Mouse (Mus musculus): ENCODE measurements at regions not wholly inside any gene's neighbourhood (a gene's known extent, or its start where the extent isn't known, plus 50 kb on each side); places are given as distances from the start of the nearest gene placed in this dataset.
A peak's percentile ranks its signal among the peaks of the same experiment; 100 is the strongest.

DNA sequence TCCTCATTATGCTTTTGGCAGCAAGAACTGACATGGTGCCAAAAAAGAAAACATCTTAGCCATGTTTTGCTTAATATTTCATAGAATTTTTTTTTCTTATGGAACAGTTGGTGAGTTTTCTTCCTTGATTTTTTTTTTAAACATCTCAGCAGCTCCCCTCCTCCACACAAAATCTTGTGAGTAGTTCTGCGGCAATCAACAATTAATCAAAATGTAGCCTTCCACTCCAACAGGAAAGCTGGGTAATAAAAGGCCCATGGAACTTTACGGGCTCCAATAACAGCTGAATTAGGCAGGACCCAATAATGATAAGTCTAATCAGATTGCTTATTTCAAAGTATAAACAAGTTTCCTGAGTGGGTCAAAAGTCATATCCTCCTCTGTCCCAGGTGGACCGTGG is 324.7 kb downstream of the Epha4 start:
- H3K27me3 ChIP-seq (replicated peaks; ENCODE audit: control insufficient read depth, insufficient read depth, low read length), result no peaks in the 10 kb centered on the region
- 11% methylated on average over 3 of the region's 3 CpGs for WGBS
- no peak overlapping the region for H3K4me3 ChIP-seq (ENCODE audit: low read depth, low read length)
- no peak for TF ChIP-seq CTCF (IDR thresholded peaks at IDR 0.05; ENCODE audit: low read depth)
- no peak for ATAC-seq
- H3K4me2 ChIP-seq (replicated peaks; ENCODE audit: low read depth), result no peak overlapping the region
- no peaks in the 10 kb centered on the region for H3K9me3 ChIP-seq (ENCODE audit: control insufficient read depth)
- 0 out of 2 replicates have a peak, but pooled peaks cover 5% of the 10 kb centered on the region for H3K4me1 ChIP-seq (replicated peaks; ENCODE audit: control insufficient read depth, insufficient read depth, low read length)
- H3K36me3 ChIP-seq (ENCODE audit: control insufficient read depth, insufficient read depth), result no peaks in the 10 kb centered on the region
- H3K27ac ChIP-seq (ENCODE audit: low read depth, low read length), result no peak overlapping the region
- H3K9ac ChIP-seq (ENCODE audit: low read depth, low read length), result no peak overlapping the region

DNA sequence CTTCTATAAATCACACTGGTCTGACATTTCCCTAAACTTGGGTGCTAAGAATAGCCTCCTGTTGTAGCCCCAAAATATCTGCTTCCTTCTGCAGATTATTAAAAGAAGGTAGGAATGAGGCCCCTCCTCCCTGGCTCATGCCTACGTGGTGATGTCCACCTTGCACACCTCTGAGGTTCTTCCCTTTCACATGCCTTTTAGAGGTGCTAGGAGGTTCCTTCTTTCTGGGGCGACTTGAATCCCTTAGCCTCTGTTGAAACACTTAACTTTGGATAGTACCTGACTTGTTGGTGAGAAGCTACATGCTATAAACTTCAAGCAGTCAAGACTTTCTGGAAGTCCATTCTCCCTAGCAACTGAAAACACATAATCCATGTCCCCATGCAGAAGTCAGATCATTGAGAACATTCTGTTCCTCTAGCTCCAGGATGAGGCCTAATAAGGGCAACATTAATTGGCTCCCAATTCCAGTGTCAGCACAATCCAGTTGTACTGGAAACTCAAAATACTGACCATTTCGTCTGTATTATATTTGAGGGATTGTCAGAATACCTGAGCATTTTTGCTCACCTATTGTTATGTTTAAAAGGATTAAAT is 313.5 kb downstream of the Epha4 start:
- TF ChIP-seq CTCF (IDR thresholded peaks at IDR 0.05; ENCODE audit: low read depth), result no peak
- Histone ChIP-seq H3K4me1 (replicated peaks; ENCODE audit: control insufficient read depth, insufficient read depth, low read length) (0 out of 2 replicates have a peak, but pooled peaks cover under 1% of the 10 kb centered on the region), H3K4me3 (ENCODE audit: low read depth, low read length) (no peak overlapping the region), H3K27ac (ENCODE audit: low read depth, low read length) (no peak overlapping the region), H3K4me2 (replicated peaks; ENCODE audit: low read depth) (no peak overlapping the region), H3K36me3 (ENCODE audit: control insufficient read depth, insufficient read depth) (no peaks in the 10 kb centered on the region), H3K9ac (ENCODE audit: low read depth, low read length) (no peak overlapping the region), H3K9me3 (ENCODE audit: control insufficient read depth) (no peaks in the 10 kb centered on the region), H3K27me3 (replicated peaks; ENCODE audit: control insufficient read depth, insufficient read depth, low read length) (no peaks in the 10 kb centered on the region)
- 68% methylated on average over 3 of the region's 3 CpGs for WGBS
- ATAC-seq, result no peak

- Histone ChIP-seq H3K4me2 (replicated peaks; ENCODE audit: low read depth) (no peak overlapping the region), H3K36me3 (ENCODE audit: control insufficient read depth, insufficient read depth) (no peaks in the 10 kb centered on the region), H3K4me1 (replicated peaks; ENCODE audit: control insufficient read depth, insufficient read depth, low read length) (peaks cover 6% of the 10 kb centered on the region; the same call in 1 of the 2 replicates), H3K9me3 (ENCODE audit: control insufficient read depth) (no peaks in the 10 kb centered on the region), H3K27me3 (replicated peaks; ENCODE audit: control insufficient read depth, insufficient read depth, low read length) (no peaks in the 10 kb centered on the region), H3K9ac (ENCODE audit: low read depth, low read length) (no peak overlapping the region), H3K27ac (ENCODE audit: low read depth, low read length) (no peak overlapping the region), H3K4me3 (ENCODE audit: low read depth, low read length) (no peak overlapping the region)
- whole genome bisulfite sequencing, result 61% methylated on average over 4 of the region's 4 CpGs
- no peak for ATAC-seq
- TF ChIP-seq CTCF (IDR thresholded peaks at IDR 0.05; ENCODE audit: low read depth), result no peak
These were observed 311.9 kb downstream of the Epha4 start for GRCm38 (mm10) chr1:77202948-77203347.

GRCm38 (mm10) chr1:77206535-77206934 is 308.4 kb downstream of the Epha4 start:
- Histone ChIP-seq H3K9me3 (ENCODE audit: control insufficient read depth) (no peaks in the 10 kb centered on the region), H3K27ac (ENCODE audit: low read depth, low read length) (no peak overlapping the region), H3K27me3 (replicated peaks; ENCODE audit: control insufficient read depth, insufficient read depth, low read length) (no peaks in the 10 kb centered on the region), H3K9ac (ENCODE audit: low read depth, low read length) (no peak overlapping the region), H3K4me3 (ENCODE audit: low read depth, low read length) (no peak overlapping the region), H3K4me2 (replicated peaks; ENCODE audit: low read depth) (no peak overlapping the region), H3K4me1 (replicated peaks; ENCODE audit: control insufficient read depth, insufficient read depth, low read length) (peaks cover 6% of the 10 kb centered on the region; the same call in 1 of the 2 replicates), H3K36me3 (ENCODE audit: control insufficient read depth, insufficient read depth) (no peaks in the 10 kb centered on the region)
- 24% methylated on average over 1 of the region's 1 CpGs for WGBS
- no peak for ATAC-seq
- no peak for TF ChIP-seq CTCF (IDR thresholded peaks at IDR 0.05; ENCODE audit: low read depth)

- WGBS, result 65% methylated on average over 3 of the region's 3 CpGs
- no peak overlapping the region for H3K4me2 ChIP-seq (replicated peaks; ENCODE audit: low read depth)
- no peak overlapping the region for H3K9ac ChIP-seq (ENCODE audit: low read depth, low read length)
- no peaks in the 10 kb centered on the region for H3K36me3 ChIP-seq (ENCODE audit: control insufficient read depth, insufficient read depth)
- H3K9me3 ChIP-seq (ENCODE audit: control insufficient read depth), result no peaks in the 10 kb centered on the region
- TF ChIP-seq CTCF (IDR thresholded peaks at IDR 0.05; ENCODE audit: low read depth), result no peak
- H3K27me3 ChIP-seq (replicated peaks; ENCODE audit: control insufficient read depth, insufficient read depth, low read length), result no peaks in the 10 kb centered on the region
- H3K4me1 ChIP-seq (replicated peaks; ENCODE audit: control insufficient read depth, insufficient read depth, low read length), result peaks cover 8% of the 10 kb centered on the region; the same call in 1 of the 2 replicates
- H3K4me3 ChIP-seq (ENCODE audit: low read depth, low read length), result no peak overlapping the region
- no peak overlapping the region for H3K27ac ChIP-seq (ENCODE audit: low read depth, low read length)
- no peak for ATAC-seq
These were observed 305.5 kb downstream of the Epha4 start for GRCm38 (mm10) chr1:77209395-77209794.

DNA sequence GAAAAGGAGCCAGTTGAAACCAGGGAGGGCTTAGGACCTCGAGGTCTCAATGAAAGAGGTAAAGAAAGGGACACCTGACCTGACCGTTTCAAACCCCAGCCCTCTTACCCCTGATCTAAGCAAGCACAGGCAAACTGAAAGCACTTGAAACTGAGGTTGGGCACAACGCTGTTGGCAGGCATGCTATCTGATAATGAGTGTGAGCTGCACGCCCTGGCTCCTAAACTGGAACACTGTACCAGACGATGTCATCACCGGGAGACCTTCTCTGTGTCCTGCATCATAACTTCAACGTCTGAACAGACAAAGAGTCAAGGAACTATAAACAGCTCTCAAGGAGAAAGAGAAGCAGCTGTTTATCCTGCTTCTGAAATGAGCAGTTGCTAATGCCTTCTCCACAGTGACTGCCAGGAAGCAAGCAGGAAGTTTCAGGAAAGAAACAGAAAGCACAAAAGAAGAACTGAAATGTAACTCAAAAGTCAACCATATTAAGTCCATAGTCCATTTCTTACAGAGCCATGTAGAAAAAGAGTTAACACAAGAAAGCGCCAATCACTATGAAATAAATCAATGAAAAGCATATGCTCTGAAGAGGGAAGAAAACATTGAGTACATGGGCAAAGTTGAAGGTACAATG is 301.3 kb downstream of the Epha4 start:
- peak; percentile 71 for ATAC-seq
- no peaks in the 10 kb centered on the region for H3K36me3 ChIP-seq (ENCODE audit: control insufficient read depth, insufficient read depth)
- H3K9ac ChIP-seq (ENCODE audit: low read depth, low read length), result no peak overlapping the region; the same call in 1 of the 2 replicates
- no peaks in the 10 kb centered on the region for H3K27me3 ChIP-seq (replicated peaks; ENCODE audit: control insufficient read depth, insufficient read depth, low read length)
- WGBS, result 11% methylated on average over 8 of the region's 8 CpGs
- H3K4me3 ChIP-seq (ENCODE audit: low read depth, low read length), result peak overlapping the region; percentile 22
- TF ChIP-seq CTCF (IDR thresholded peaks at IDR 0.05; ENCODE audit: low read depth), result no peak
- H3K4me2 ChIP-seq (replicated peaks; ENCODE audit: low read depth), result peak overlapping the region; percentile 59
- H3K4me1 ChIP-seq (replicated peaks; ENCODE audit: control insufficient read depth, insufficient read depth, low read length), result 0 out of 2 replicates have a peak, but pooled peaks cover 2% of the 10 kb centered on the region
- peak overlapping the region; percentile 35; the same call in 1 of the 2 replicates for H3K27ac ChIP-seq (ENCODE audit: low read depth, low read length)
- H3K9me3 ChIP-seq (ENCODE audit: control insufficient read depth), result no peaks in the 10 kb centered on the region
